Mouse (Mus musculus): ENCODE results near the gene Abhd12b. TPM values are rescaled to one million over a fixed set of nuclear protein-coding genes. Genes with fewer than 3 reads are reported as not detected.

Abhd12b gene
- polyA plus RNA-seq, 2 experiments, result not detected

GRCm38 (mm10) chr12:70156222-70156621, 2.3 kb downstream of the Abhd12b start:
- TF ChIP-seq CTCF (IDR thresholded peaks at IDR 0.05; ENCODE audit: low read depth) (no peak), EP300 (IDR thresholded peaks at IDR 0.05; ENCODE audit: low read depth) (no peak)
- WGBS (ENCODE audit: insufficient replicate concordance), result 46% methylated on average over 6 of the region's 6 CpGs
- Histone ChIP-seq H3K4me1 (replicated peaks; ENCODE audit: control insufficient read depth in 2 of 2, insufficient read depth in 2 of 2, low read length in 1 of 2) (no peaks in the 10 kb centered on the region), H3K4me3 (ENCODE audit: insufficient read depth in 1 of 2, low read depth in 2 of 2, low read length in 2 of 2) (no peak overlapping the region), H3K9me3 (ENCODE audit: control insufficient read depth, low read length) (no peaks in the 10 kb centered on the region), H3K36me3 (replicated peaks; ENCODE audit: control insufficient read depth, insufficient read depth, low read depth) (no peaks in the 10 kb centered on the region), H3K4me2 (ENCODE audit: low read depth) (no peak overlapping the region), H3K9ac (replicated peaks) (no peak overlapping the region), H3K27ac (no peak overlapping the region), H3K27me3 (ENCODE audit: control insufficient read depth, insufficient read depth, low read length) (no peaks in the 10 kb centered on the region)
- no peak for ATAC-seq (ENCODE audit: insufficient read depth)
- DNase-seq (ENCODE audit: low read depth in 3 of 3, low spot score in 3 of 3), result no peak

GRCm38 (mm10) chr12:70157292-70158066, 3.5 kb downstream of the Abhd12b start:
- H3K4me2 ChIP-seq (ENCODE audit: low read depth), result no peak overlapping the region
- H3K9ac ChIP-seq (replicated peaks), result no peak overlapping the region
- ATAC-seq (ENCODE audit: insufficient read depth), result no peak
- H3K4me1 ChIP-seq (replicated peaks; ENCODE audit: control insufficient read depth in 2 of 2, insufficient read depth in 2 of 2, low read length in 1 of 2), result no peaks in the 10 kb centered on the region
- H3K27ac ChIP-seq, result no peak overlapping the region
- H3K9me3 ChIP-seq (ENCODE audit: control insufficient read depth, low read length), result no peaks in the 10 kb centered on the region
- H3K36me3 ChIP-seq (replicated peaks; ENCODE audit: control insufficient read depth, insufficient read depth, low read depth), result no peaks in the 10 kb centered on the region
- DNase-seq (ENCODE audit: low read depth in 3 of 3, low spot score in 3 of 3), result no peak
- WGBS (ENCODE audit: insufficient replicate concordance), result 32% methylated on average over 5 of the region's 5 CpGs
- TF ChIP-seq EP300 (IDR thresholded peaks at IDR 0.05; ENCODE audit: low read depth) (no peak), CTCF (IDR thresholded peaks at IDR 0.05; ENCODE audit: low read depth) (no peak)
- H3K27me3 ChIP-seq (ENCODE audit: control insufficient read depth, insufficient read depth, low read length), result no peaks in the 10 kb centered on the region
- H3K4me3 ChIP-seq (ENCODE audit: insufficient read depth in 1 of 2, low read depth in 2 of 2, low read length in 2 of 2), result no peak overlapping the region

- Histone ChIP-seq H3K4me3 (ENCODE audit: insufficient read depth in 1 of 2, low read depth in 2 of 2, low read length in 2 of 2) (no peak overlapping the region), H3K9me3 (ENCODE audit: control insufficient read depth, low read length) (no peaks in the 10 kb centered on the region), H3K9ac (replicated peaks) (no peak overlapping the region), H3K4me1 (replicated peaks; ENCODE audit: control insufficient read depth in 2 of 2, insufficient read depth in 2 of 2, low read length in 1 of 2) (no peaks in the 10 kb centered on the region), H3K4me2 (ENCODE audit: low read depth) (no peak overlapping the region), H3K27ac (no peak overlapping the region), H3K36me3 (replicated peaks; ENCODE audit: control insufficient read depth, insufficient read depth, low read depth) (no peaks in the 10 kb centered on the region), H3K27me3 (ENCODE audit: control insufficient read depth, insufficient read depth, low read length) (no peaks in the 10 kb centered on the region)
- ATAC-seq (ENCODE audit: insufficient read depth) (no peak), DNase-seq (ENCODE audit: low read depth in 3 of 3, low spot score in 3 of 3) (no peak)
- TF ChIP-seq CTCF (IDR thresholded peaks at IDR 0.05; ENCODE audit: low read depth) (no peak), EP300 (IDR thresholded peaks at IDR 0.05; ENCODE audit: low read depth) (no peak)
- 64% methylated on average over 5 of the region's 5 CpGs for WGBS (ENCODE audit: insufficient replicate concordance)
Observed at GRCm38 (mm10) chr12:70161057-70161456, 7.1 kb downstream of the Abhd12b start.

GRCm38 (mm10) chr12:70164741-70165140, 10.8 kb downstream of the Abhd12b start:
- no peaks in the 10 kb centered on the region for H3K36me3 ChIP-seq (replicated peaks; ENCODE audit: control insufficient read depth, insufficient read depth, low read depth)
- 43% methylated on average over 3 of the region's 3 CpGs for WGBS (ENCODE audit: insufficient replicate concordance)
- H3K4me1 ChIP-seq (replicated peaks; ENCODE audit: control insufficient read depth in 2 of 2, insufficient read depth in 2 of 2, low read length in 1 of 2), result no peaks in the 10 kb centered on the region
- no peak overlapping the region for H3K9ac ChIP-seq (replicated peaks)
- H3K27ac ChIP-seq, result no peak overlapping the region
- no peak overlapping the region for H3K4me3 ChIP-seq (ENCODE audit: insufficient read depth in 1 of 2, low read depth in 2 of 2, low read length in 2 of 2)
- H3K9me3 ChIP-seq (ENCODE audit: control insufficient read depth, low read length), result no peaks in the 10 kb centered on the region
- TF ChIP-seq EP300 (IDR thresholded peaks at IDR 0.05; ENCODE audit: low read depth) (no peak), CTCF (IDR thresholded peaks at IDR 0.05; ENCODE audit: low read depth) (no peak)
- H3K4me2 ChIP-seq (ENCODE audit: low read depth), result no peak overlapping the region
- no peak for DNase-seq (ENCODE audit: low read depth in 3 of 3, low spot score in 3 of 3)
- no peak for ATAC-seq (ENCODE audit: insufficient read depth)
- no peaks in the 10 kb centered on the region for H3K27me3 ChIP-seq (ENCODE audit: control insufficient read depth, insufficient read depth, low read length)

GRCm38 (mm10) chr12:70167950-70168349, 14.0 kb downstream of the Abhd12b start:
- H3K27ac ChIP-seq, result no peak overlapping the region
- H3K36me3 ChIP-seq (replicated peaks; ENCODE audit: control insufficient read depth, insufficient read depth, low read depth), result no peaks in the 10 kb centered on the region
- DNase-seq (ENCODE audit: low read depth in 3 of 3, low spot score in 3 of 3) (no peak), ATAC-seq (ENCODE audit: insufficient read depth) (no peak)
- H3K27me3 ChIP-seq (ENCODE audit: control insufficient read depth, insufficient read depth, low read length), result no peaks in the 10 kb centered on the region
- 69% methylated on average over 4 of the region's 4 CpGs for WGBS (ENCODE audit: insufficient replicate concordance)
- H3K9ac ChIP-seq (replicated peaks), result no peak overlapping the region
- H3K4me1 ChIP-seq (replicated peaks; ENCODE audit: control insufficient read depth in 2 of 2, insufficient read depth in 2 of 2, low read length in 1 of 2), result no peaks in the 10 kb centered on the region
- TF ChIP-seq CTCF (IDR thresholded peaks at IDR 0.05; ENCODE audit: low read depth), result no peak
- TF ChIP-seq EP300 (IDR thresholded peaks at IDR 0.05; ENCODE audit: low read depth), result no peak
- H3K4me3 ChIP-seq (ENCODE audit: insufficient read depth in 1 of 2, low read depth in 2 of 2, low read length in 2 of 2), result no peak overlapping the region
- no peaks in the 10 kb centered on the region for H3K9me3 ChIP-seq (ENCODE audit: control insufficient read depth, low read length)
- no peak overlapping the region for H3K4me2 ChIP-seq (ENCODE audit: low read depth)

Data from liver, embryonic 14.5 days (tissue).